Mouse (Mus musculus) CD4-positive, CD25-positive, alpha-beta regulatory T cell, adult 2 months (primary cell): ENCODE data around the gene Rhov.

Experiments
- DNase-seq: peaks from one replicate; pipeline ENCODE4 v3.0.0-alpha.2; 2012; ENCODE audit warnings: low read depth, low spot score

Rhov gene

GRCm38 (mm10) chr2:119270643-119271331, at the start of gene Rhov:
Rhov (minus strand) TSS chr2:119271272.
- DNase-seq = peak; percentile 70

GRCm38 (mm10) chr2:119320571-119320970, 49.5 kb upstream of the Rhov start:
- DNase-seq = no peak

DNA sequence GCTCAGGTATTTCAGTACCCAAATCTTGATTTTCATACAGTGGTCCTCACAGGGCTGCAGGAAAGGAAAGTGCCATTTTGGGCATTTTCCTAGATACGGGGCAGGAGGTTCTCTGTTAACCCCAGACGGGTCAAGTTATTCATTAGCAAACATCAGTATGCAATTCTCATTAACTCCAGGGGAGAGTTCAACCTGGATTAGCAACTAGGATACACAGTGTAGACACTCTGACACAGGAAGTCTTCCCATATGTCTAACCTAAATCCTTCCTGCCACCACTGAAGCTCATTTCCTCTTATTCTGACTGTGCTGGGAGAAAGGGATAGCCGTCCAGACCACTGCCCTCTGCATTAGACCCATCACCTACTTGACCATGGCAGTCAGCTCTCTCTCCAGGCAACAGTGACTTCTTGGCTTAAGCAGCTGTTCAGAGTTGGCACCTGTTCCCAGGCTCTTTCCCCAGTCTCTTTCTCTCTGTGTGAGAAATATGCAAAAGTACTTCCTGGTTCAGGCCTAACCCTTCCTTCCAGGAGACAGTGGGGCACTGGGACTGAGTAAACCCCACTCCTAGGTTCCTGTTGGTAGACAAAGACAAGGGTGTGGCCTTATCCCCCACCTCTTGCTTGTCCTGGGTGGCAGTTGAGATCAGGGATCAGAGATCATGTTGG, 47.1 kb upstream of the Rhov start:
- DNase-seq = no peak

- DNase-seq = no peak
Observed at GRCm38 (mm10) chr2:119314742-119315310, 43.8 kb upstream of the Rhov start.

GRCm38 (mm10) chr2:119313780-119314479, 42.9 kb upstream of the Rhov start:
- no peak for DNase-seq

DNA sequence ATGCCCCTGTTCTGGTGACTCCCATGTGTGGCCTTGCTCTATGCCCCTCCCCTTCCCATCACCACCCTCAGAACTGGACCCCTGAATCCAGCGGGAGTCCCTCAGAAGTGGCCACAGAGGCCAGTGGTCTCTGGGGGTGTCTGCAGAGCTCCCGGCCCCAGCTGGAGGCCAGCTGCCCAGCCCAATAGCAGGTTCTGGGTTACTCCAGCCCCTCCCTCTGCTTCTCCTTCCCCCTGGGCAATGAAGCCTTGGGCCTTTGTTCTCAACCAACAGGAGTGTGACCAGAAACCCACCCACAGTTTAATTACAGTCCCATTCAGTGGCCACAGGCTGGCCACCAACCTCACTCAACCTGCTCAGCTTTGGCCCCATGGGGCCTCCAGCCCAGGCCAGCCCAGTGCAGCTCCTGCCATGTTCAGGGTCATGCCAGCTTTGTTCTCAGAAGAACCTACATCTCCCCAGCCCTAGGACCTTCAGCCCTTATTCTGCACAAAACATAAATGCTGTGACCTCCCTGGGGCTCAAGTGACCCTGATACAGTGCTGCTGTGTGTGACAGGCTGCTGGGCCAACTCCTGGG, 41.4 kb upstream of the Rhov start:
- DNase-seq = no peak

DNA sequence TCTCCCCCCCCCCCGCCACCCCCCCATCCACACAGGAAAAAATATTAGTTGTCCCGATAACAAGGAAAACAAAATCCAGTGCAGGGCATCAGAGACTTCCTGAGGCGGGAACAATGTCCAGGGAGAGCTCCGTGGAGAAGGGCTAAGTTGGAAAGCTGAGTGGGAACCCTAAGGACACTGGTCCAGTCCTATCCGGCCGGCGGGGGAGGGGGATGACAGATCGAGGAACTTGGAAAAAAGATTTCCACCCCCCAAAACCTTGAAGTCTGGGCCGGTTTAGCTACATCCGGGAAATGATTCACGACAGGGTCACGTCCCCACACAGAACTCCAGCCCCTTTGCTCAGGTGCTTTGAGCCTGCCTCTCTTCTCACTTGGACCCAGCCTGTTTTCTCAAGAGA, 40.5 kb upstream of the Rhov start:
- DNase-seq = no peak

- DNase-seq = no peak
Observed at GRCm38 (mm10) chr2:119304798-119305208, 33.7 kb upstream of the Rhov start.

DNA sequence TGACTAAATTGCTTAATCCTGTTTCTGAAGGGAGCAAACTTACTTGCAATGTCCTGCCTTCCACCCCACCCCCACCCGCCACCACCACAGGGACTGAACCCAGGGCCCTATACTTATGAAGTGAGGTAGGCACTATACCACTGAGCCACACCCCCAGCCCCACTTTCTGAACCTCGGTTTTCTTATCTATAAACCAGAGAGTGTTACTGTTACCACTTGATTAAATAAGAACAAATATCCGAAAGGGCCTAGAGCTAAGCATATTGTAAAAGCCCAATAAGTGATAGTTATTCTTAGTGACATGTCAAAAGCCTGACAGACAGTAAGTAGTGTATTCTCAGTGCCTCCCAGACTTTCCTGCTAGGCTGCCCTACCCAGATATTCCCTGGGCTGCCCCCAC, 33.3 kb upstream of the Rhov start:
- no peak for DNase-seq

DNA sequence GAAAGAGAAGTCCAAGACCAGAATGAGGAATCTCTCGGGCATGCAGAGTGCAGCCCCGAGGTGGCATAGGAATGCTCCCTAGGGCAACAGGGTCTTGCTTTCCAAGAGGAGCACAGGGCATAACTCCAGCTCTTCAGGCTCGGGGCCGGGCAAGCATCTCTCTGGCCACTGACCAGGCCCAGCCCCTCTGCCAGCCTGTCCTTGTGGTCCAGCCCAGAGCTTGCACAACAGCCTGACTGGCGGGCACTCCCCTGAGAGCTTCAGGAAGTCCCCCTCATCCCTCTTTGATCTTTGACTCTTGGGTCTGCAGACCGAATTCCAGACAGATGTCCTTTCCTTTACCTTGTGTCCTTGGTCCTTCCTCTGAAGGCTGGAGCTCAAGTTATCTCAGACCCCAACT, 31.8 kb upstream of the Rhov start:
- no peak for DNase-seq

DNA sequence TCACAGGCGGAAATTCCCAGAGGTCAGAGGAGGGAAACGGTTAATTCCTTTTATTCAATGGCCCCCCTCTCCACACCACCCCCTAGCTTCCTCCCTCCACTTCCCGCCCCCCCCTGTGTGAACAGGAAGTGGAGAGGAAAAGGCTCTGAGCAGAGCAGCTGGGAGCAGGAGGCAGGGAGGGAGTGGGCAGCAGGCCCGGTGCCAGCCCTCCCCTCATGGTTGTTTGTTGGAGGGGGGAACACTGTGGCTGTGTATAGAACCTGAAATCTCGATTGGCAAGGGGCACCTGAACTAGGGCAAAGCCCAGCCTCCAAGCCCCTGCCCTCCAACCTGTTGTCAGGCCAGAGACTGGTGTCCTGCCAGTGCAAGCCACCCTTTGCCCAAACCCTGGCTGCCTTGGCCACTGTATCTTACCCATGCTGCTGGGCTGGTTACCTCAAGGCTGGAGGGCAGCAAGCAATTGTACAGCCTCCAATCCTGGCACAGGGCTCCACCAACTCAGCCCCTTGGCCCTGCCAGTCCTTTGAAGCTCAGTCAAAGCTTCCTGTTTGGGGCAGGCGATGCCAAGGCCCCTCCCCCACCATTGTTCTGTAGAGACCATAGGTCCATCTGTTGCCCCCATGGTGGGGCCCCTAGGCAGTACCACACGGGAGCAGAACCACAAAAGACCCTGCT, 29.9 kb upstream of the Rhov start:
- peak; percentile 43 for DNase-seq

DNA sequence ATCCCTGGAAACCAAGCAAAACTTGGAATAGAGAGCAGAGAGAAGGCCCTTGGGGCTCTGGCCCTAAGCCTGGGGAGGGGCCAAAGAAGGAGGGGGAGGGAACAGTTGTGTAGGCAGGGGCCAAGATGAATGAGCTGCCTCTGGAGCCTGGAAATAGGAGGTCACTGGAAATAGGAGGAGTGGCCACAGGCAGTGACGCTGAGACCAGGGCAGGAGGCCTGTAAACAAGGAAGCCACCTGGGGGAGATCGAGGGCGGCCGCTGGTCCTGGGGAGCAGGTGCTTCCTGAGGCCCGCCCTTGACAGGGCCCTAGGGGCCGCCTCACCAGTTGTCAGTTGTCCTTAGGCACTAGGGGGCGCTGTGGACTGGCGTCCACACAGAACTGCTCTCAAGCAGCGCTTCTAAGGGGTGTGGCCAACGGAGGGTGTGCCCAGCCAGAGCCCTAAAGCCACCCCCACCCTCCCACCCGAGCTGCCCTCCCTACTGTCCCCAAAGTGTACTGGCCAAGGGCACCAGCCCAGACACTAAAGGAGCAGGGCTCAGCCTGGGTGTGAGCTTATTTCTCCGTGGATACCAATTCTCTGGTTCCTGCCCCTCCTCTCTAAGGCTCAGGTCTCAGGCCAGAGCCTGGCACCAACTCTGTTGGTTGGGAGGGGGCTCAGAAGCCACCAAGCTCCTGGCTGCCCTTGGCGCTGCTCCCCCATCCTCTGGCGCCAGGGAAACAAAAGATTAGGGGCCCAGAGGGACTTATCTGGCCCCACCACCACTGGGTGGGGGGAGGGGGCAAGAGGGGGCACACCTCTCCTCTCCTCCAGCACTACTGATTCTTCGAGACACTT, 29.1 kb upstream of the Rhov start:
- peak; percentile 94 for DNase-seq

GRCm38 (mm10) chr2:119298839-119299238, 27.8 kb upstream of the Rhov start:
- no peak for DNase-seq

DNA sequence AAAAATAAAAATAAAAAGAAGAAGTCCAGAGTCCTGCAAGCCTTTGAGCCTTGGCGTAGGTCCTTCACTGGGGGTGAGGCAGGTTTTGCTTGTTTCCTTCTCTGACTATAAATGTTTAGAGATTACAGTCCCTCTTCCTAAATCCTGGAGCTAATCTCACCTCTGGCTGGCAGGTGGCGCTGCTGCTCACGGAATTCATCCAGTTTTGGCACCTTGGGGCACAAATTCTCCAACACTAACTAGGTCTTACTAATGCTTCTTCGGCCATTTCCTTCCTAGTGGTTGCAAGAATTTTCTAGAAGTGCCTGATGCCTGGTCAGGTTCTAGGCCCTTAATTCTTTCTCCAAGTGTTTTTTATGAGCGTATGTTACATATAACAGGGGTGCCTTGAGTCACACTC, 27.3 kb upstream of the Rhov start:
- DNase-seq = peak; percentile 77

- DNase-seq = no peak
Observed at GRCm38 (mm10) chr2:119297506-119297905, 26.4 kb upstream of the Rhov start.

DNA sequence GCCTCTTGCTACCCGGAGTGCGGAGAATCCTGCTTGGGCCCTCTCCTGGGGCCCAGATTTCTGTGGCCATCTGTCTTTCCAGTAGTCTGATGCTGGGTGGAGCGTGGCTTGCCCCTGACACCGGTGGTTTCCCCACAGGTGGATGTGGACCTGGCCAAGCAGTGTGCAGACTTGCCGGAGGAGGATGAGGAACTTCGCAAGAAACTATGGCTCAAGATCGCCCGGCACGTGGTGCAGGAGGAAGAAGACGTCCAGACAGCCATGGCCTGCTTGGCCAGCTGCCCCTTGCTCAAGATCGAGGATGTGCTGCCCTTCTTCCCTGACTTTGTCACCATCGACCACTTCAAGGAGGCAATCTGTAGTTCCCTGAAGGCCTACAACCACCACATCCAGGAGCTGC, 25.7 kb upstream of the Rhov start:
- no peak for DNase-seq

DNA sequence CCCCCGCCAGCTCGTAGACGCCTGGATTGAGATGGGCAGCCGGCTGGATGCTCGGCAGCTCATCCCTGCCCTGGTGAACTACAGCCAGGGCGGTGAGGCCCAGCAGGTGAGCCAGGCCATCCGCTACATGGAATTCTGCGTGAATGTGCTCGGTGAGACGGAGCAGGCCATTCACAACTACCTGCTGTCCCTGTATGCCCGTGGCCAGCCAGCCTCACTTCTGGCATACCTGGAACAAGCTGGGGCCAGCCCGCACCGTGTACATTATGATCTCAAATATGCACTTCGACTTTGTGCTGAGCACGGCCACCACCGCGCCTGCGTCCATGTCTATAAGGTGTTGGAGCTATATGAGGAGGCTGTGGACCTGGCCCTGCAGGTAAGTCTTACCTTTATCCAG, 23.3 kb upstream of the Rhov start:
- DNase-seq = no peak

DNA sequence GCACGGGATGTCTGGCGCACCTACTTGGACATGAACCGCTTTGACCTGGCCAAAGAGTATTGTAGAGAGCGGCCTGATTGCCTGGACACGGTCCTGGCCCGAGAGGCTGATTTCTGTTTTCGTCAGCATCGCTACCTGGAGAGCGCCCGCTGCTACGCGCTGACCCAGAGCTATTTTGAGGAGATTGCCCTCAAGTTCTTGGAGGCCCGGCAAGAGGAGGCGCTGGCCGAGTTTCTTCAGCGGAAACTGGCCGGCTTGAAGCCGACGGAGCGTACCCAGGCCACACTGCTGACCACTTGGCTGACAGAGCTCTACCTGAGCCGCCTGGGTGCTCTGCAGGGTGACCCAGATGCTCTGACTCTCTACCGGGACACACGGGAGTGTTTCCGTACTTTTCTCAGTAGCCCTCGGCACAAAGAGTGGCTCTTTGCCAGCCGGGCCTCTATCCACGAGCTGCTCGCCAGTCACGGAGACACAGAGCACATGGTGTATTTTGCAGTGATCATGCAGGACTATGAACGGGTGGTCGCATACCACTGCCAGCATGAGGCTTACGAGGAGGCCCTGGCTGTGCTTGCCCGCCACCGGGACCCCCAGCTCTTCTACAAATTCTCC, 22.8 kb upstream of the Rhov start:
- DNase-seq = no peak

- DNase-seq = no peak
Observed at GRCm38 (mm10) chr2:119293311-119293710, 22.2 kb upstream of the Rhov start.

DNA sequence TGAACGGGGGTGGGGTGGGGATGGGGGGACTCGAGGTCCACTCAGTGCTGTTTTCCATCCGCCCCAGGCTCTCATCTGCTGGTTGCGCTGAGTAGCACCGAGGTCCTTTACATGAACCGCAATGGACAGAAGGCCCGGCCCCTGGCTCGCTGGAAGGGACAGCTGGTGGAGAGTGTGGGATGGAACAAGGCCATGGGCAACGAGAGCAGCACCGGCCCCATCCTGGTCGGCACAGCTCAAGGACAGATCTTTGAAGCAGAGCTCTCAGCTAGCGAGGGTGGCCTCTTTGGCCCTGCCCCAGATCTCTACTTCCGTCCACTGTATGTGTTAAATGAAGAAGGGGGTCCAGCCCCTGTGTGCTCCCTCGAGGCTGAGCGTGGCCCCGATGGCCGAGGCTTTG, 21.8 kb upstream of the Rhov start:
- no peak for DNase-seq
